Mouse (Mus musculus) bone marrow, adult 2 months (tissue): ENCODE measurements around the gene Creb5. TPM values are rescaled to one million over a fixed set of nuclear protein-coding genes. Genes with fewer than 3 reads are reported as not detected.

ENCODE experiments used
- H3K27ac ChIP-seq: fragments of 200-500 bp; 2 replicates; pipeline ENCODE4 v1.5.1; 2012; ENCODE audit warnings: low read depth, mild to moderate bottlenecking, control low read depth, inconsistent platforms, low read length; ENCODE audit not compliant: control insufficient read depth, poor library complexity, insufficient read depth
- H3K4me1 ChIP-seq: fragments of 200-500 bp; 2 replicates; pipeline ENCODE4 v1.6.1; 2011; ENCODE audit warnings: low read length; ENCODE audit not compliant: control insufficient read depth, insufficient read depth
- H3K4me3 ChIP-seq: fragments of 200-500 bp; replicated peaks from 2 replicates; pipeline ENCODE3; 2011; ENCODE audit warnings: mild to moderate bottlenecking, low read depth, low read length, control low read depth; ENCODE audit not compliant: control insufficient read depth
- CTCF ChIP-seq: fragments of 200-500 bp; IDR thresholded peaks from 2 replicates; pipeline ENCODE4 v1.5.1; 2011; ENCODE audit warnings: low read length, control low read depth; ENCODE audit not compliant: control insufficient read depth, insufficient read depth
- POLR2A ChIP-seq: fragments of 200-500 bp; IDR thresholded peaks from 2 replicates; pipeline ENCODE4 v1.6.1; 2011; ENCODE audit warnings: low read depth, mild to moderate bottlenecking, control low read depth, low read length, borderline replicate concordance; ENCODE audit not compliant: control insufficient read depth
- WGBS: fragments of 180-500 bp; shearing (Covaris S2); methylation state at CpG from one replicate; pipeline ENCODE4 v1.1.7; 2018; 5-methylcytosine and 5-hydroxymethylcytosine counted together
- polyA plus RNA-seq: library from polyadenylated mRNA; stranded (reverse); fragments of >200 nt; gene quantifications from 2 replicates; pipeline ENCODE4 v1.2.4, GENCODE M21; 2011; ENCODE audit warnings: low replicate concordance; ENCODE audit not compliant: missing spikeins, insufficient read depth, insufficient read length

Creb5 gene
- polyA plus RNA-seq, 1 experiment = 4.0 TPM

GRCm38 (mm10) chr6:53704440-53704839 lies 417.4 kb downstream of the Creb5 start:
- TF ChIP-seq CTCF (no peak), POLR2A (no peak)

DNA sequence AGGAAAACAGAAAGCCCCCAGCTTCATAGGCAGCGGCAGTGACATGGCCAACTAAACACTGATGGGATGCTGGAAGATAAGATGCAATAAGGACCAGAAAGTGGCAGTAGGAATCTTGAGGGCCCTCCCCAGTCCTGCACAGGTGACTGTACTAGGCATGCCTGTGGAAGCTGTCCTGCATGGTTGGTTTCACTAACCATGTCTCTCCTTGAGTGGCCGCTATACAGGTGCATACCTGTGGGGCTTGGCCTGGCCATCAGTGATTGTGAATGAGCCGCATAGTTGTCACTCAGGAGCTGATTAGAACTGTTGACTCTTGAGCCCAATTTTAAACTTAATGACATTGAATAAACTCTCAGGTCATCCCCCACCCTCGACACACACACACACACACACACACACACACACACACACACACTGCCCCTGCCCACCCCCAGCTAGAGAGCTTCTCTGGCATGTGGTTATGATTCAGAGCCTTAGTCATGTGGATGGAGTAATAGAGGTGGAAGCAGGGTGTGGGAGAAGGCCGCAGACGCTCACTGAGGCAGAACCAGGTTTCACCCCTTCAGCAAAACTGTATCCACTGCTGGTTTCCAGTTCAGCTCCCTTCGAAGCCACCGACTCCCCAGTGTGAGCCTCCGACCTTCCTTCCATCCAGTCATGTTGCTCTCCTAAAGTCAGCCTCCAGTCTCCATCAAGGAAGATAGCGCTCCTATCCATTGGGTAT lies 419.7 kb downstream of the Creb5 start:
- no peak overlapping the region for H3K27ac ChIP-seq
- peaks cover 2% of the 10 kb centered on the region; the same call in 1 of the 2 replicates for H3K4me1 ChIP-seq
- TF ChIP-seq POLR2A (no peak), CTCF (no peak)
- WGBS = 73% methylated on average over 10 of the region's 10 CpGs
- no peak overlapping the region for H3K4me3 ChIP-seq

More at GRCm38 (mm10) chr6:53704440-53704839, 417.4 kb downstream of the Creb5 start:
- 23% methylated on average over 2 of the region's 2 CpGs for WGBS
- peaks cover 2% of the 10 kb centered on the region; the same call in 1 of the 2 replicates for H3K4me1 ChIP-seq
- no peak overlapping the region for H3K27ac ChIP-seq
- H3K4me3 ChIP-seq = no peak overlapping the region

DNA sequence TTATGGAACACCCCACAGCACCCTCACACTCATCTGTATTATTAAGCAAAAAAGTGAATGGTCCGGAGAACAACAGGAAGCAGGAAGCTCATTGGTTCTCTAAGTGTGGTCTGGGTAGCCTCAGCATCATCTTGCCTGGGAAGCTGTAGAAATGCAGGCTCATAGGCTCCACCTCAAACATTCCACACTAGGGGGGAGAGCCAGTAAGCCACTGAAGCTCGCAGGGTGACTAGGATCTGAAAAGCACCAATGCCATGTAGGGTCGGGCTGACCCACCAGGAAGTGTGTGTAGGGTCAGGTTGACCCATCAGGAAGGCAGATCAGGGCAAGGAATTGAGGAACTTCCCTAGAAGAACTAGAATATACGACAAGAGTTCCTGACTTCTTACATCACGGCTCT lies 420.7 kb downstream of the Creb5 start:
- Histone ChIP-seq H3K4me3 (no peak overlapping the region), H3K27ac (no peak overlapping the region), H3K4me1 (peaks cover 2% of the 10 kb centered on the region; the same call in 1 of the 2 replicates)
- WGBS = 5% methylated on average over 5 of the region's 5 CpGs
- no peak for TF ChIP-seq CTCF
- TF ChIP-seq POLR2A = no peak

GRCm38 (mm10) chr6:53709694-53710442 lies 422.8 kb downstream of the Creb5 start:
- WGBS = 82% methylated on average over 14 of the region's 14 CpGs
- Histone ChIP-seq H3K4me3 (no peak overlapping the region), H3K4me1 (peaks cover 4% of the 10 kb centered on the region; the same call in 1 of the 2 replicates), H3K27ac (no peak overlapping the region)
- TF ChIP-seq CTCF = no peak
- TF ChIP-seq POLR2A = no peak

- peaks cover 4% of the 10 kb centered on the region; the same call in 1 of the 2 replicates for H3K4me1 ChIP-seq
- no peak overlapping the region for H3K4me3 ChIP-seq
- TF ChIP-seq CTCF (no peak), POLR2A (no peak)
- WGBS = 49% methylated on average over 5 of the region's 5 CpGs
- H3K27ac ChIP-seq = no peak overlapping the region
Observed at GRCm38 (mm10) chr6:53710560-53710959, 423.5 kb downstream of the Creb5 start.

GRCm38 (mm10) chr6:53713152-53713551 lies 426.1 kb downstream of the Creb5 start:
- no peak for TF ChIP-seq CTCF
- no peak for TF ChIP-seq POLR2A
- peak overlapping the region; percentile 18 for H3K4me3 ChIP-seq
- H3K4me1 ChIP-seq = peaks cover 2% of the 10 kb centered on the region; the same call in 1 of the 2 replicates
- no peak overlapping the region; the same call in 1 of the 2 replicates for H3K27ac ChIP-seq
- 2% methylated on average over 9 of the region's 9 CpGs for WGBS

DNA sequence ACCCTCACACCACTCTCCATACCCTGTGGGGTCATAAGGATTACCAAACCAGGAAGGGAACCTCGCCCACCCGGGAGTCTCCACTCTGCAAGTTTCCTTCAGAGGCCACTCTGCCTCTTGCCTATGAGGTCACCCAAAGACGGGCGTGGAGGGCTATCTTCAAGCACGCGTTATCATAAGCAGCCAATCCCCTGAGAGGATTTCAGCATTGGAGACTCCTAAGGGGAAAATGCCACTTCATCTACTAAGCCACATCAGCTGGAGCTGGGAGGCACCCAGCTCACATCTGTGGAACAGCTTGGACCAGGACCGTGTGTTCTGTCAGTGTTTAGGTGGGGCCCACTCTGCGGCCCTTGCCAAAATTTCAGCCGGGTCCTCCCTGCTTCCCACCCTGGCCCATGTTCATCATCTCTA lies 427.8 kb downstream of the Creb5 start:
- peaks cover 2% of the 10 kb centered on the region; the same call in 1 of the 2 replicates for H3K4me1 ChIP-seq
- no peak for TF ChIP-seq CTCF
- no peak for TF ChIP-seq POLR2A
- no peak overlapping the region for H3K4me3 ChIP-seq
- no peak overlapping the region for H3K27ac ChIP-seq
- 81% methylated on average over 9 of the region's 9 CpGs for WGBS

DNA sequence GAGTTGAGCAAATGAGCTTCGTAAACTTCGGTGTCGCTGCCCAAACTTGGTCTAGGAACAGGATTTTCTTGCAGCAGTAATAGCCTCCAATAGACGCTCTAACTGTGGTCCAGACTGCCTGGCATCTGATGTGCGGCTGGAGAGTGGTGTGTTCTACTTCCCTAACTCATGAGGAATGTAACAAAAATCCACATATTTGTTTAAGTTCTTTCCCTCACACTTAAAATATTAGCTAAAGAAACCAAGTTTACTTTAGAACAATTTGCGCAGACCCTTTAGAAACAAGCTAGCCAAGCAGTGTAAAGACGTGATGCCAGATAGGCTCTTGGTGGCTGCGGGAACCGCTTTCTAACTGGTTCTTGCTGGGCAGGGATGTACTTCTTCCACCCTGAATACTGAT lies 428.9 kb downstream of the Creb5 start:
- WGBS = 85% methylated on average over 9 of the region's 9 CpGs
- no peak overlapping the region for H3K4me3 ChIP-seq
- peaks cover 2% of the 10 kb centered on the region; the same call in 1 of the 2 replicates for H3K4me1 ChIP-seq
- TF ChIP-seq CTCF = no peak
- no peak for TF ChIP-seq POLR2A
- H3K27ac ChIP-seq = no peak overlapping the region

DNA sequence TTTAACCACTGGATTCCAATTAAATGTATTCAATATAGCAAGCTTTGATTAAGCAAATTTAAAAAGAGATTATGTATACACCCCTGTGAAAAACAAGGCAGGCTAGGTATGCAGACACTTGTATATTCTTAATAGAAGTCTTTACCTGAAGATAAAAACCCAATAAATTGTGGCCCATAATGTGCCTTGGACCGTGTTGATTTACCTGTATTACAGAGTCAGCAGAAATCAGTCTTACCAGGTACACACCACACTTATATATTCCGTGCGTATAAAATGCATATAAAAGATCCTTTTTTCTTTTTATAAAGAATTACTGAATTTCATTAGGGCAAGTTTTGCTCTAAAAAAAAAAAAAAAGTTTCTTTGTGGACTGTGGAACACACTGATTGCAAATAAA lies 432.9 kb downstream of the Creb5 start:
- TF ChIP-seq CTCF (no peak), POLR2A (no peak)
- 84% methylated on average over 3 of the region's 3 CpGs for WGBS
- H3K4me1 ChIP-seq = no peaks in the 10 kb centered on the region
- no peak overlapping the region for H3K27ac ChIP-seq
- no peak overlapping the region for H3K4me3 ChIP-seq
